Mouse (Mus musculus): ENCODE measurements around the gene Pitpnm2. TPM values are rescaled to one million over a fixed set of nuclear protein-coding genes. Genes with fewer than 3 reads are reported as not detected.

Pitpnm2 gene
- polyA plus RNA-seq, 1 experiment from 2014 or later = 4.6 TPM

DNA sequence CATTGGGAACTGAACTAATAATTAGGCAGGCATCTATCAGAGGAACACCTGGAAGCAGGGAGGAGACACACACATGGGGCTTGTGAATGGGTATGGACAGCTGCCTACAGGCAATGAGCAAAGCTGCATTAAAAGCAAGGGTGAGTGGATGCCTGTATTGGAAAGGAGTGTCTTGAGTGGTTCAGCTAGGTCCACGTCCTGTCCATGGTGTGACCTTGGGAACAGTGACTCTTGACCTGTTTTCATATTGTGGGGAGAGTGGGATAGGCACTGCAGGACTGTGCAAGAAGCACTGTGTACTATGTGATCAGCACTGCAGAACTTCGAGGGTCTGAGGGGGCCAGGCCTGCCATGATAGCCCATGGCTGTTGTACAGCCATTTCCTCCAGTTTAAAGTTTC is 150.6 kb downstream of the Pitpnm2 start:
- 86% methylated on average over 2 of the region's 2 CpGs for WGBS
- Histone ChIP-seq H3K9ac (no peak overlapping the region), H3K27me3 (peaks cover 20% of the 10 kb centered on the region)

DNA sequence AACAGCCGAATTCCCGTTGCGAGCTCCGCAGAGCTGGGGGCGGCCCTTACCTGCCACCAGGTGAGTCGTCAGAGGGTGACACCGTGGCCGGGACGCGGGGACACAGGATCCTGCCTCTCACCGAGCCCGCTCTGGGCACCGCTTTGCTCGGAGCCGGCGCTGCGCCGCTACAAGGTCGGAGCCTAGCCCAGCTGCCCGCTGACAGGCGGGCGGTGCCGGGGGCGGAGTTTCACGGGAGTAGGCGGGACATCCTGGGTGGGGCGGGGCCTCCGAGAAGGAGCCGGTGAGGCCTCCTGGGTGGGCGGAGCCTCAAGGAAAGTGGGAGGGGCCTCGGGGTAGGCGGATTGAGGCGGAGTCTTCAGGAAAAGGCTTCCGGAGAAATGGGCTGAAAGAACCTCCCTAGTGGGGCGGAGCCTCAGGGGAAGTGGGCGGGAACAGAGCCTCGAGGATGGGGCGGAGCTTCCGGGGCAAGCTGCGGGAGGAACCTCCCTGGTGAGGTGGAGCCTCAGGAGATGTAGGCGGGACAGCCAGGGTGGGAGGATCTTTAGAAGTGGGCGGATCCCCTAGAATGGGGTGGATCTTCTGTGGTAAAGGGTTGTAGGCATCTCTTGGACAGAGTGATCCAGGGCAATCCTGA is 153.8 kb downstream of the Pitpnm2 start, which contains the start of gene Abcb9:
Gene Abcb9 (minus strand): TSS at position 203 of the 637 bp plus-strand sequence.
- peaks cover 16% of the 10 kb centered on the region for H3K4me1 ChIP-seq
- H3K4me2 ChIP-seq = peak within 1 kb of the TSS; percentile 88
- 1% methylated on average over 42 of the region's 42 CpGs for WGBS
- H3K27ac ChIP-seq = no peak within 1 kb of the TSS
- peaks cover 20% of the 10 kb centered on the region for H3K27me3 ChIP-seq
- no peaks in the 10 kb centered on the region for H3K36me3 ChIP-seq
- H3K9ac ChIP-seq = peak within 1 kb of the TSS; percentile 70
- ATAC-seq (ENCODE audit: insufficient number of reproducible peaks, insufficient read depth, low FRiP score, low TSS enrichment, low read depth) = peak; percentile 39; the same call in 1 of the 2 replicates
- H3K9me3 ChIP-seq = no peaks in the 10 kb centered on the region
- H3K4me3 ChIP-seq = peak within 1 kb of the TSS; percentile 54

More for the DNA sequence above, 150.6 kb downstream of the Pitpnm2 start:
- Histone ChIP-seq H3K4me1 (peaks cover 11% of the 10 kb centered on the region), H3K9me3 (no peaks in the 10 kb centered on the region), H3K27ac (no peak overlapping the region), H3K4me3 (no peak overlapping the region), H3K4me2 (no peak overlapping the region), H3K36me3 (no peaks in the 10 kb centered on the region)
- no peak for ATAC-seq (ENCODE audit: insufficient number of reproducible peaks, insufficient read depth, low FRiP score, low TSS enrichment, low read depth)

DNA sequence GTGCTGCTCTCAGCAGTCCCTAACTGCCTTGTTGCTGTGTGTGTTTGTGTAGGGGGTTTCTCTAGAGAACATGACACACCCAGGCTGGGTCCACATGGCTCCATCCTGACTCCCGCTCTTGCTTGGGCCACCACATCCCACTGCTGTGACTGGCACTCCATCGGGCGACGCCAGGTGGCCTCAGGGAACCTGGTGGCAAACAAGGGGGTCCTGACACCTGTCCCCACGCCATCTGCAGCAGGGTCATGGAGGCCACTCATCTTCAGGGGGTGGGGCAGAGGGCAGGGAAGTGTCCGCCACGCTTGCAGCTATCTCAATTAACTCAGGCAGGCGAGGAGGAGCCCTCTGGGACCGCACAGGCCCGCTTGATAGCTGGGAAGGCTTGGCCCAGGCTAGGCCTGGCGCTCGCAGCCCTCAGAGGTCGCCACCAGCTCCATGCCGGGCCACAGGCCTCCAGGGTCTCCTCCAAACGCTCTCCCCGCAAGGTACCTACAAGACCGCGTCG is 154.4 kb downstream of the Pitpnm2 start:
- H3K27ac ChIP-seq = no peak overlapping the region
- no peak for ATAC-seq (ENCODE audit: insufficient number of reproducible peaks, insufficient read depth, low FRiP score, low TSS enrichment, low read depth)
- no peaks in the 10 kb centered on the region for H3K9me3 ChIP-seq
- peaks cover 16% of the 10 kb centered on the region for H3K4me1 ChIP-seq
- 12% methylated on average over 19 of the region's 19 CpGs for WGBS
- peak overlapping the region; percentile 88 for H3K4me2 ChIP-seq
- H3K36me3 ChIP-seq = no peaks in the 10 kb centered on the region
- H3K27me3 ChIP-seq = peaks cover 20% of the 10 kb centered on the region
- peak overlapping the region; percentile 70 for H3K9ac ChIP-seq
- peak overlapping the region; percentile 54 for H3K4me3 ChIP-seq

DNA sequence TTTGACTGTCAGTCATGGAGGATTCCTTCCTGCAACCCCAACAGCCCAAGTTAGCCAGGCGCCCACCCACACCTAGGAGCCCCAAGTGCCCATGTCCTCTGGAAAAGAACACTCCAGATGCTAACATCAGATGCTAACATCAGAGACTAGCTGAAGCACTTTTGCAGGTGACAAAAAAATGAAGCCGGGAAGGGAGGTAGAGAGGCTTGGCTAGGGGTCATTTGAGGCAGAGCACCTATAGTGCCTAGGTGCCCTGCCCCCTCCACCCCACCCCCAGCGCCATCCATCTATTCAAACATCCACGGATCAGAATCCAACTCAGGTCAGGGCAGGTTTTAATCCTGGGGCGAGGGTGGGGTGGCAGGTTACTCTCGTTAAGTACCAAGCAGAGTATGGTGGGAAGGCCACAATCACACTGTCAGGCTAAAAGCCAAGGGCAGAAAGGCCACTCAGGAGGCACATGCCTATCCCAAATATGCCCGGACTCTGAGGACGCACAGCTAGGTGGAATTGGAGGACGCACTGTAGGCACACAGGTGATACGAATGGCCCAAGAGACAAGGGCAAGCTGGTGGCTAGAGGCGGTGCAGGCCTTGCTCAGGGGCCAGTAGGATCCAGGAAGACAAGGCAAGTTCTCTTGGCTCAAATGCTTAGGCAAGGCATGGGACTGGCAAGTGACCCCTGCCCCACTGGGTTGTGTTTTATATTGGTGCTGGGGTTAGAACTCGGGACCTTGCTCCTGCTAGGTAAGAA is 155.5 kb downstream of the Pitpnm2 start:
- no peak for ATAC-seq (ENCODE audit: insufficient number of reproducible peaks, insufficient read depth, low FRiP score, low TSS enrichment, low read depth)
- no peak overlapping the region for H3K27ac ChIP-seq
- WGBS = 81% methylated on average over 12 of the region's 12 CpGs
- H3K36me3 ChIP-seq = no peaks in the 10 kb centered on the region
- H3K27me3 ChIP-seq = peaks cover 20% of the 10 kb centered on the region
- no peaks in the 10 kb centered on the region for H3K9me3 ChIP-seq
- H3K4me3 ChIP-seq = no peak overlapping the region
- H3K4me2 ChIP-seq = no peak overlapping the region
- no peak overlapping the region for H3K9ac ChIP-seq
- peaks cover 16% of the 10 kb centered on the region for H3K4me1 ChIP-seq

DNA sequence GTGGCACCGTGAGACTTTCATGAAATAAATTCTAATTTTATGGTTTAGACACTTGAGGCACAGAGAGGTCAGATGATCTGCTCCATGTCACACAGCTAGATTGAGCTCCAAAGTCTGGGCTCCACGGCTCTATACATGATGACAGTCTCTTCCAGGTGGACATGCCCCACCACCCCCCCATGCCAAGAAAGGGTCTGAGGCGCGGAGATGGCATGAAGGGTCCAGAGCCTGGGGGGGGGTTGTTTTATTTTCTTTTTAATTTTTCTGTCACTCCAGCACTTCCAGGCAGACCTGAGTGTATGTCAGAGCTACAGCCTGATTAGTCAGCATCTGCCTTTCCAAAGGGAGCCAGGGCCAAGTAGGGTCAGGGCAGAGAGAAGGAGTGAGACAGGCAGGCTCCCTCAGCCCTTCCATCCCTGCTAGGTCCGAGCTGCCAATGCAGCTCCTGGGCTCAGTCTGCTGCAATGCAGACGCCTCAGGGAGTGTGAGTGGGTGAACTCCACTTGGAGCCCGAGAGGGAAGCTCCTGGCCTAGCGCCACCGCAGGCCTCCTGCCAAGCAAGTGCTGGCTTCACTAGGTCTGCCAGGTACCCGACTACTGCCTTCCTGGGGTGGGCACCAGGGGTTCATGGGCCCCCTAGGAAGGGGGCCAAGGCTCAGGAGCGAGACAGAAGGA is 156.3 kb downstream of the Pitpnm2 start:
- Histone ChIP-seq H3K9ac (no peak overlapping the region), H3K4me3 (no peak overlapping the region), H3K9me3 (no peaks in the 10 kb centered on the region), H3K36me3 (no peaks in the 10 kb centered on the region), H3K27me3 (peaks cover 20% of the 10 kb centered on the region), H3K4me1 (peaks cover 16% of the 10 kb centered on the region), H3K27ac (no peak overlapping the region), H3K4me2 (no peak overlapping the region)
- ATAC-seq (ENCODE audit: insufficient number of reproducible peaks, insufficient read depth, low FRiP score, low TSS enrichment, low read depth) = no peak
- WGBS = 67% methylated on average over 11 of the region's 11 CpGs

DNA sequence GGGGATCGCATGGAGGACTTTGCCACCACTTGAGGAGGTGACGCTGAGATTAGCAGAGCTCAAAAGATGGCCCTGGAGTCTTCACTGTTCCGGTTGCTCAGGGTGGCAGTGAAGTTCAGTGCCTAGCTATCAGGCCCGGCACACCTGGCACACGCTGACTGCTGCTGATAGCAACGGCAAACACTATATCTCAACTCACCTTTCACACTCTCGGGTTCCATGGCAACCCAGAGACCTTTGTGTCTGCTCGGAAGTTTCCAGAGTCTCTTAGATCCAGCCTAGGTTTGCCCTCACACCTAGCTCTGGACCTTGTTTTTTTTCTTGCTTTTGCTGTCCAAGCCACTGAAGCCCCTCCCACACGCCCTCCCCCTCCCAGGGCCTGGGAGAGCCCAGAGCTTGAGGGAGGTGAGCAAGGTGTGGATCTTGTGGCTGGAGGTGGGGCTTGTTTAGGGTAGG is 157.6 kb downstream of the Pitpnm2 start:
- Histone ChIP-seq H3K27me3 (peaks cover 20% of the 10 kb centered on the region), H3K4me1 (peaks cover 16% of the 10 kb centered on the region), H3K4me3 (no peak overlapping the region), H3K27ac (no peak overlapping the region), H3K36me3 (no peaks in the 10 kb centered on the region), H3K9me3 (no peaks in the 10 kb centered on the region), H3K9ac (no peak overlapping the region), H3K4me2 (no peak overlapping the region)
- ATAC-seq (ENCODE audit: insufficient number of reproducible peaks, insufficient read depth, low FRiP score, low TSS enrichment, low read depth) = no peak
- WGBS = 68% methylated on average over 9 of the region's 9 CpGs

DNA sequence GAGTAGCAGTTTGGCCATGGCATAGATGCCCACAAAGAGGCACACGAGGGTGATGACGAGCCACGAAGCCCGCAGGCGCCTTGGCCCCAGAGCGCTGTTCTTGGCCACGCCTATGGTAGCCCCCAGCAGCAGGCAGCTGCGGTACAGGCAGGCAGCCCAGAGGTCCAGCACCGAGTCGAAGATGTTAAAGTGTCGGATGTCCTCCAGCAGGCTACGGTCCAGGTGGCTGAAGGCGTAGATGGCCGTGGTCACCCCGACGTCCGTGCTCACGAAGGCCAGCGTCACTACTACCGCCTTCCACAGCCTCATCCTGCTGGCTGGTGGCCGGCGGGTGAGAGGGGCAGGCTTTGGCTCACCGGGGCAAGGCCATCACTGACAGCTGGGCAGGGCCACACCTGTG is 159.7 kb downstream of the Pitpnm2 start:
- no peak overlapping the region for H3K4me2 ChIP-seq
- no peaks in the 10 kb centered on the region for H3K36me3 ChIP-seq
- no peak overlapping the region for H3K9ac ChIP-seq
- no peak overlapping the region for H3K27ac ChIP-seq
- H3K4me3 ChIP-seq = no peak overlapping the region
- ATAC-seq (ENCODE audit: insufficient number of reproducible peaks, insufficient read depth, low FRiP score, low TSS enrichment, low read depth) = no peak
- peaks cover 5% of the 10 kb centered on the region for H3K4me1 ChIP-seq
- WGBS = 83% methylated on average over 23 of the region's 23 CpGs
- peaks cover 7% of the 10 kb centered on the region for H3K27me3 ChIP-seq
- no peaks in the 10 kb centered on the region for H3K9me3 ChIP-seq

DNA sequence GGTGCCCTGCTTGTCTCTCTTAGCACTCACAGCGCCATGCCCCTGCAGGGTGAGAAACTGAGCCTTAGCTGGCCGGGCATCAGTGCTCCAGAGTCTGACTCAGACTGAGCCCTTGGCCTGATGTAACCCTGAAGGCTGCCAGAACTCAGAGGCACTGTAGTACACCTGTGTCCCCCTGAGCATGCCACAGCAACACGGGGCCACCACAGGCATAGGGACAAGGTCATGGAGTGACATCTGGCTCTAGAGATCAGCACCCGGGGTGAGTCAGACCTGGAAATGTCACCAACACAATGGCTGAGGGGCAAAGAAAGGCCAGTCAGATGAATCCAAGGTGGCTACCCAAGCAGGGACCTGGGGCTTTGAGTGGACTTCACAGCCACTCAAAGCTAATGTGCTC is 162.7 kb downstream of the Pitpnm2 start:
- H3K4me1 ChIP-seq = no peaks in the 10 kb centered on the region
- no peaks in the 10 kb centered on the region for H3K36me3 ChIP-seq
- H3K4me3 ChIP-seq = no peak overlapping the region
- H3K9me3 ChIP-seq = no peaks in the 10 kb centered on the region
- no peak overlapping the region for H3K4me2 ChIP-seq
- no peak overlapping the region for H3K27ac ChIP-seq
- no peak overlapping the region for H3K9ac ChIP-seq
- H3K27me3 ChIP-seq = no peaks in the 10 kb centered on the region
- WGBS = 88% methylated on average over 4 of the region's 4 CpGs
- no peak for ATAC-seq (ENCODE audit: insufficient number of reproducible peaks, insufficient read depth, low FRiP score, low TSS enrichment, low read depth)

DNA sequence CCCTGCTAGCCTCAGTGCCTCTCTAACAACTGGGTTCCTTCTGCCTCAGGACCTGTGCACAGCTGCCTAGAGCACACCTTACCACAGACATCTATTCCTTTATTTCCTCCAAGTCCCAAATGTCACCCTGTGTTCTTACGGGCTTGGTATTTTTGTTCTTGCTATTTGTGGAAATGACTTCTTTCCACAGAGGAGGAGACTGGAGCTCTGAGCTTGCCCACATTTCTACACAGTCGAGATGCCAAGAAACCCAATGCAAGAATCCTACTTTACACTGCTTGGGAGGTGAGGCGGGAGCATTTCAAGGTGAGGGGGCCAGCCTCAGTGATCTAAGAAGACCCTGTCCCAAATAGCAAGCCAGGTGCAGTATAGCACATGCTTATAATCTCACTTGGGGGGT is 164.0 kb downstream of the Pitpnm2 start:
- no peak for ATAC-seq (ENCODE audit: insufficient number of reproducible peaks, insufficient read depth, low FRiP score, low TSS enrichment, low read depth)
- 77% methylated on average over 3 of the region's 3 CpGs for WGBS
- peak overlapping the region; percentile 21; the same call in 1 of the 2 replicates for H3K9ac ChIP-seq

DNA sequence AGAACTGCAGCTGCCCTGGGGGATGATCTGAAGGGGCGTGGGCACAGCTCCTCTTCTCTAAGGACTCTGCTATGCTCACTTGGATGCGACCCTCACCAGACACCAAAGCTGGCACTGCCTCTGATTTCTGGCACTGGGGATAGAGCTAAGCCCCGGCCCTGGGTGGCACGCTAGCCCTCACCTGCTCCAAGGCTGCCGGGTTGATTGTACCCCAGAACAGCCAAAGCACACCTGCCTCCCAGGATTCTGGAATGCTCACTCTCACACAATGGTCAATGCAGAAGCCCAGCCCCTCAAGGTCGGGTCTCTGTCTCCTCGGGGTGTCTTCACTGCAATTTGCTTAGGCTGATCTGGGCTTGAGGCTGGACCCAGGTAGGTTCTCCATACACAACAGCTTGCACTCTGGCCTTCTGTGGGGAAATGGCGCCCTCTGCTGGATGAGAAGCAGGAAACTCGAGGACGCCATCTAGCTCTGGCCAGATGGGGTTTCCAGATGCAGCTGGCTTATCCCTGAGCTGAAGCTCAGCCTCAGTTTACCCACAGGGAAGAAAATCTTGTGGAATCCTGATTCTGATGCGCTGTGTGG is 164.9 kb downstream of the Pitpnm2 start:
- WGBS = 41% methylated on average over 11 of the region's 11 CpGs
- Histone ChIP-seq H3K4me2 (no peak overlapping the region), H3K9me3 (no peaks in the 10 kb centered on the region), H3K9ac (no peak overlapping the region), H3K36me3 (no peaks in the 10 kb centered on the region), H3K4me1 (no peaks in the 10 kb centered on the region), H3K4me3 (no peak overlapping the region), H3K27me3 (no peaks in the 10 kb centered on the region), H3K27ac (no peak overlapping the region)
- ATAC-seq (ENCODE audit: insufficient number of reproducible peaks, insufficient read depth, low FRiP score, low TSS enrichment, low read depth) = no peak

More for the DNA sequence above, 164.0 kb downstream of the Pitpnm2 start:
- no peak overlapping the region for H3K27ac ChIP-seq
- H3K36me3 ChIP-seq = no peaks in the 10 kb centered on the region
- H3K9me3 ChIP-seq = no peaks in the 10 kb centered on the region
- H3K4me1 ChIP-seq = no peaks in the 10 kb centered on the region
- no peak overlapping the region for H3K4me3 ChIP-seq
- H3K27me3 ChIP-seq = no peaks in the 10 kb centered on the region
- H3K4me2 ChIP-seq = no peak overlapping the region

DNA sequence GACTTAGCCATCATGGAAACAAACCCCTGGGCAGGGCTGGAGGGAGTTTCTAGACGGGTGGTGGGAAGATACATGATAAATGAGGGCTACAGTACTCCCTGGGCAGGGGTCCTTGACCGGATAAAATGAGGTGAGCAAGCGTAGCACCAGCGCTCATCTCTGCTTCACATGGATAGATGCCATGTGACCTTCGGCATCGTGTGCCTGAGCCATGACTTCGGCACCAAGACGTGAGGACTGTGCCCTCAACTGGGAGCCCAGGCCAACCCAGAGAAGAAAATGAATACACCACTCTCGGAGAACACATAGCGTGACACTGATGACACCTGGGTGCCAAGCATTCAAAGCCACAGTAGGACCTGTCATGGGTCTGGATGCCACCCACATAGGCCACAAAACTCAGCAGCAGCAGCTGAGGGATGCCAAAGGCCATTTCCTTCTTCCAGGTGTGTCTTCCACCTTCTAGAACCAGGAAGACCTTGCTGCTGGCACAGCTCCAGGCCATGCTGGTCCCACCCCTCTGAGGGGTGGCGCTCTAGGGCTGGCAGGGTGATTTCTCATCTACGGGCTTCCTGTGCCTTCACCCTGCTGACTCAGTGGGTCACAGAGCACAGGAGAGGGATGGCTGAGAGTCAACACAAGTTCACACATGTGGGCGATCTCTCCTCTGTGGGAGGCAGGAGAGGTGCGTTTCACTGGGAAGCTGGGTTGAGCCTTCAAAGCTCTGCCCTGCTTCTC is 165.5 kb downstream of the Pitpnm2 start:
- H3K4me3 ChIP-seq = no peak overlapping the region
- ATAC-seq (ENCODE audit: insufficient number of reproducible peaks, insufficient read depth, low FRiP score, low TSS enrichment, low read depth) = no peak
- H3K9me3 ChIP-seq = no peaks in the 10 kb centered on the region
- H3K9ac ChIP-seq = no peak overlapping the region
- H3K4me2 ChIP-seq = no peak overlapping the region
- H3K4me1 ChIP-seq = peaks cover 4% of the 10 kb centered on the region; the same call in 1 of the 2 replicates
- no peaks in the 10 kb centered on the region for H3K36me3 ChIP-seq
- H3K27ac ChIP-seq = no peak overlapping the region
- 80% methylated on average over 14 of the region's 14 CpGs for WGBS
- no peaks in the 10 kb centered on the region for H3K27me3 ChIP-seq
